Mouse (Mus musculus): Measurements from ENCODE around the gene Chn1.

DNA sequence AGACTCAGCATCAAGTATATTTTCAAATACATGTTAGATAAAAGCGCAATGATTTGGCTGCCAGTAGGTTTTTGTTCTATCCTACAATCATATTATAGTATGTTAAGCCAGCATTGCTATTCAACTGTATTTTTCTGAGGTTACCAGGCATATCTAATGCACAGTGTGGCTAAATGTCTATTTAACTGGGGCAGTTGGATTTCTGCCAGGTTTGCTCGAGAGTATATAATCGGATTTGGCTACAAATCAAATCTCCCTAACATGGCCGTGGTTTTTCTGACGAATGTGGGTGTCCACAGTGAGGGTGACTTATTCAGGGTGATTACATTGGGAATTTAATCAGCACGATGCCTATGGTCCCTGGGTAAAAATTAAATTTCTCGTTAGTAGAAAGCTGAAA, 4.7 kb upstream of the Chn1 start:
- TF ChIP-seq POLR2A (IDR thresholded peaks at IDR 0.05; ENCODE audit: insufficient read depth, low read length) (no peak), CTCF (IDR thresholded peaks at IDR 0.05; ENCODE audit: low read depth, low read length) (no peak)
